Mouse (Mus musculus) left cerebral cortex, postnatal 36 days (tissue): ENCODE measurements around the gene Rab5c. TPM values are rescaled to one million over a fixed set of nuclear protein-coding genes. Genes with fewer than 3 reads are reported as not detected.

Experiments
- DNase-seq, 2 experiments: peaks; one replicate each; pipeline ENCODE4 v3.0.0; 2021 to 2022; ENCODE audit warnings: low spot score in 2 of 2, mixed read lengths in 1 of 2
- intact Hi-C: fragments of 180-260 bp; cut with DNase I; formaldehyde crosslinking; loops from one replicate; pipeline ENCODE4 v1.15.1; 2025
- total RNA-seq, 2 experiments: library from RNA; stranded (reverse); gene quantifications; 2 replicates each; pipeline ENCODE4 v1.2.3; 2021

Rab5c gene
- total RNA-seq, 2 experiments from 2014 or later, result 138 to 156 TPM

DNA sequence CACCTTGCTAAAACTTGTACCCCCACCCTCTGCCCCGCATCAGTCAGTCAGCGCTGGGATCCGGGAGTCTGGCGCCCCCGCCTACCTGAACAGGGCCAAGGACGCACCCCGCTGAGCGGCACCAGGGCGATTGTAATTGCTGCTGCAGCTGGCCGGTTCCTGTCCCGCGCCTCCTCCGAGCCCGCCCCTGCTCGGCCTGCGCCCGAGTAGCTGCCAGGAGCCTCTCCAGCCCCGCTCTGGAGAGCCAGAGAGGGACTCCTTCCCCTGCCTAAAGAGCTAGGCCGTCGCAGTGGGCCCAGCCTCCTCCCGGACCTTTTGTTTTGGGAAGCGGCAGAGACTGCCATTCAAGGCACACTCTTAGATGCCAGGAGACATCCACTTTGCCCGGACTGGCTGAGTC, 64.8 kb downstream of the Rab5c start:
- intact Hi-C loops, result no loop called here
- no peak for DNase-seq

- no peak for DNase-seq
- intact Hi-C loops, result no loop called here
Observed at GRCm38 (mm10) chr11:100671956-100672355, 66.1 kb downstream of the Rab5c start.

DNA sequence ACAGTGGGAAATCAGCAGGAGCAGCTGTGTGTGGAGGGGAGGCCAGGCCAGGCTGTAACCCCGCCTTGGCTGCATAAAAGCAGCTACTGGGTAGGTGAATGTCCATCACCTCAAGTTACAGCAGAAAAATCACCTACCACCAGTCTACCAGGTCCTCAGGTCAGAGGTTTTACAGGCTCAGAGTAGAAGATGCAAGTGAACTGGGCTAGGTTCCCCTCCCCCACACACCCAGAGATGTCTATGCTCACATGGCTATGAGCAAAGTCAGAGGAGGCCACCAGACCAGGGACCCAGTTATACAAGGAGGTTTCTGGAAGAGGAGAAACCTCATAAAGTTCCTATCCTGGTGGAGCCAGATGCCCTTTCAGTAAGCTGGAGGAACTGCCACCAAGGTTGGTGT, 67.0 kb downstream of the Rab5c start:
- no peak for DNase-seq
- intact Hi-C loops, result no loop called here

Other genes starting within 250 kb of the Rab5c start
- 100 to 1,000 TPM; 117 to 123 TPM for gene Acly, start 210.2 kb downstream of the Rab5c start, total RNA-seq
- under 1 TPM; 0.32 to 0.86 TPM for gene Ttc25, start 192.6 kb downstream of the Rab5c start, total RNA-seq
- gene Cnp, start 163.3 kb downstream of the Rab5c start, total RNA-seq, result 100 to 1,000 TPM; 167 to 298 TPM
- gene Nkiras2, start 119.0 kb downstream of the Rab5c start, total RNA-seq, result 10 to 100 TPM; 13.1 to 13.7 TPM
- 100 to 1,000 TPM; 215 to 247 TPM for gene Dnajc7, start 118.0 kb downstream of the Rab5c start, total RNA-seq
- under 1 TPM; 0.39 to 0.47 TPM for gene Zfp385c, start 45.8 kb downstream of the Rab5c start, total RNA-seq
- 1 to 10 TPM; 2.0 to 2.8 TPM for gene Dhx58, start 33.9 kb downstream of the Rab5c start, total RNA-seq
- 10 to 100 TPM; 63.1 to 65.4 TPM for gene Kat2a, start 25.8 kb downstream of the Rab5c start, total RNA-seq
- gene Hspb9, start 24.4 kb downstream of the Rab5c start, total RNA-seq, result not detected
- gene Kcnh4, start 21.7 kb upstream of the Rab5c start, total RNA-seq, result 10 to 100 TPM; 12.6 to 19.1 TPM
- under 1 TPM; 0.59 to 0.77 TPM for gene Hcrt, start 24.7 kb upstream of the Rab5c start, total RNA-seq
- 1 to 10 TPM; 6.6 to 8.0 TPM for gene Ghdc, start 32.7 kb upstream of the Rab5c start, total RNA-seq
- gene Stat5b, start 112.5 kb upstream of the Rab5c start, total RNA-seq, result 10 to 100 TPM; 22.3 to 23.1 TPM
- gene Stat5a, start 121.1 kb upstream of the Rab5c start, total RNA-seq, result 1 to 10 TPM; 1.3 to 1.4 TPM
- gene Stat3, start 201.3 kb upstream of the Rab5c start, total RNA-seq, result 10 to 100 TPM; 29.6 to 44.7 TPM
- 10 to 100 TPM; 17.4 to 20.4 TPM for gene Cavin1, start 232.7 kb upstream of the Rab5c start, total RNA-seq